Mouse (Mus musculus): ENCODE measurements around the gene Slc4a11. TPM values are rescaled to one million over a fixed set of nuclear protein-coding genes. Genes with fewer than 3 reads are reported as not detected.

Gene Slc4a11
- total and polyA plus RNA-seq, 3 experiments = 0.02 to 0.66 TPM; not detected in 1

- H3K36me3 ChIP-seq (replicated peaks) = peaks cover 96% of the 10 kb centered on the region
- H3K4me3 ChIP-seq (ENCODE audit: low read depth, low read length) = no peak overlapping the region
- no peaks in the 10 kb centered on the region for H3K9me3 ChIP-seq (replicated peaks)
- DNase-seq (ENCODE audit: low spot score) (no peak), ATAC-seq (ENCODE audit: extremely low read depth, insufficient number of reproducible peaks, low FRiP score, poor library complexity, severe bottlenecking) (no peak)
- no peaks in the 10 kb centered on the region for H3K27me3 ChIP-seq (ENCODE audit: insufficient read depth, low read length)
- no peak for TF ChIP-seq GATA2 (IDR thresholded peaks at IDR 0.05; ENCODE audit: borderline replicate concordance, low read depth, low read length)
- no peak for TF ChIP-seq CTCF (IDR thresholded peaks at IDR 0.05; ENCODE audit: low read depth, low read length)
- TF ChIP-seq GATA1 (IDR thresholded peaks at IDR 0.05; ENCODE audit: borderline replicate concordance, low read length) = no peak
- no peak for TF ChIP-seq TAL1 (conservative IDR thresholded peaks at IDR 0.05; ENCODE audit: low read depth, low read length)
- no peak for TF ChIP-seq POLR2AphosphoS5 (IDR thresholded peaks at IDR 0.05; ENCODE audit: insufficient replicate concordance, low read depth, low read length)
- H3K4me1 ChIP-seq (ENCODE audit: insufficient read depth, low read depth, low read length) = no peaks in the 10 kb centered on the region
These were observed 20.1 kb downstream of the Slc4a11 start for GRCm38 (mm10) chr2:130677211-130677610.

DNA sequence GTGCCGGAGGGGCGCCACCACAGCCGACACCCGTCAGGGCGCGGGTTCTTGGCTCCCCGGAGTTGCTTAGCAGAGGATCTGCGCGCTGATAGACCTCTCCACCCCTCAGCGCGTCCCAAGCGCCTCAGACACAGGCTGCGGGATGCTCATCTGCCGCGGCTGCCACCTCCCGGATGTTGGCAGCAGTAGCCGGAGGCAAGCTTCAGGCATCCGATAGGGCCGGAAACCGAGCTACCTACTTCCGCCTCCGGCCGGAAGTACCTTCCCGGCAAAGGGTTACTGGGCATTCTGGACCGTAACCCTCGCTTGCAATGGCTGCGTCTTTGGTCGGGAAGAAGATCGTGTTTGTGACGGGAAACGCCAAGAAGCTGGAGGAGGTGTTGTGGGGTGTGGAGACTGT is 29.8 kb downstream of the Slc4a11 start, which contains the start of gene Itpa:
Itpa (plus strand) TSS at position 52 of the 400 bp plus-strand sequence.
- ATAC-seq (ENCODE audit: extremely low read depth, insufficient number of reproducible peaks, low FRiP score, poor library complexity, severe bottlenecking) = peak; percentile 81
- peak; percentile 90 for DNase-seq (ENCODE audit: low spot score)
- Histone ChIP-seq H3K4me3 (ENCODE audit: low read depth, low read length) (peak within 1 kb of the TSS; percentile 82), H3K27me3 (ENCODE audit: insufficient read depth, low read length) (no peaks in the 10 kb centered on the region), H3K9me3 (replicated peaks) (no peaks in the 10 kb centered on the region), H3K4me1 (ENCODE audit: insufficient read depth, low read depth, low read length) (peaks cover 56% of the 10 kb centered on the region), H3K36me3 (replicated peaks) (peaks cover 42% of the 10 kb centered on the region)
- TF ChIP-seq TAL1 (conservative IDR thresholded peaks at IDR 0.05; ENCODE audit: low read depth, low read length) (no peak), CTCF (IDR thresholded peaks at IDR 0.05; ENCODE audit: low read depth, low read length) (no peak), GATA2 (IDR thresholded peaks at IDR 0.05; ENCODE audit: borderline replicate concordance, low read depth, low read length) (no peak), POLR2AphosphoS5 (IDR thresholded peaks at IDR 0.05; ENCODE audit: insufficient replicate concordance, low read depth, low read length) (no peak), GATA1 (IDR thresholded peaks at IDR 0.05; ENCODE audit: borderline replicate concordance, low read length) (no peak)

GRCm38 (mm10) chr2:130664102-130664701 is 33.1 kb downstream of the Slc4a11 start, which contains the start of gene Ddrgk1:
TSS of gene Ddrgk1 (minus strand) at chr2:130664659.
- Histone ChIP-seq H3K4me1 (ENCODE audit: insufficient read depth, low read depth, low read length) (peaks cover 50% of the 10 kb centered on the region), H3K27me3 (ENCODE audit: insufficient read depth, low read length) (no peaks in the 10 kb centered on the region), H3K4me3 (ENCODE audit: low read depth, low read length) (peak within 1 kb of the TSS; percentile 78), H3K36me3 (replicated peaks) (peaks cover 45% of the 10 kb centered on the region), H3K9me3 (replicated peaks) (no peaks in the 10 kb centered on the region)
- DNase-seq (ENCODE audit: low spot score) = peak; percentile 89
- ATAC-seq (ENCODE audit: extremely low read depth, insufficient number of reproducible peaks, low FRiP score, poor library complexity, severe bottlenecking) = peak; percentile 77
- no peak for TF ChIP-seq POLR2AphosphoS5 (IDR thresholded peaks at IDR 0.05; ENCODE audit: insufficient replicate concordance, low read depth, low read length)
- no peak for TF ChIP-seq CTCF (IDR thresholded peaks at IDR 0.05; ENCODE audit: low read depth, low read length)
- TF ChIP-seq GATA1 (IDR thresholded peaks at IDR 0.05; ENCODE audit: borderline replicate concordance, low read length) = no peak
- TF ChIP-seq GATA2 (IDR thresholded peaks at IDR 0.05; ENCODE audit: borderline replicate concordance, low read depth, low read length) = no peak
- TF ChIP-seq TAL1 (conservative IDR thresholded peaks at IDR 0.05; ENCODE audit: low read depth, low read length) = no peak

GRCm38 (mm10) chr2:130663342-130663741 is 34.0 kb downstream of the Slc4a11 start:
- H3K9me3 ChIP-seq (replicated peaks) = no peaks in the 10 kb centered on the region
- TF ChIP-seq POLR2AphosphoS5 (IDR thresholded peaks at IDR 0.05; ENCODE audit: insufficient replicate concordance, low read depth, low read length) (no peak), GATA2 (IDR thresholded peaks at IDR 0.05; ENCODE audit: borderline replicate concordance, low read depth, low read length) (no peak)
- peaks cover 52% of the 10 kb centered on the region for H3K36me3 ChIP-seq (replicated peaks)
- DNase-seq (ENCODE audit: low spot score) = no peak
- no peak for ATAC-seq (ENCODE audit: extremely low read depth, insufficient number of reproducible peaks, low FRiP score, poor library complexity, severe bottlenecking)
- peaks cover 45% of the 10 kb centered on the region for H3K4me1 ChIP-seq (ENCODE audit: insufficient read depth, low read depth, low read length)
- no peaks in the 10 kb centered on the region for H3K27me3 ChIP-seq (ENCODE audit: insufficient read depth, low read length)
- peak overlapping the region; percentile 78 for H3K4me3 ChIP-seq (ENCODE audit: low read depth, low read length)

DNA sequence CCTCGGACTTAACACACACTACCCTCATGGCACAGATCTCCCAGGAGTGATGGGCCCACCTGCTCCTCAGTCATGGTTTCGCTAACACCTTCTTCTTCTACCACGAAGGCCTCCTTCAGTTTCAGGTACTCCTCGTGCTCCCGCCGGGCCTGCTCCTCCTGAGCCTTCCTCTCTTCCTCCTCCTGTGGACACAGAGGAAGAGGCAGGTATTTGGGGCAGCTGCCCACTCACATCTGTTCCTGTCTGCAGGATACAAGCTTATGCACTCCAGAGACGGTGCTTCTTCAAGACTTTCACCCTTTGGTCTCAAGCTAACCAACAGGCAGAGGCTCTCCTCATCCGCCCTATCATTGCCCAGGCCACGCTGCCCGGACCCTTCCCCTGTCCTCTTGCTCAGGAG is 38.8 kb downstream of the Slc4a11 start:
- Histone ChIP-seq H3K27me3 (ENCODE audit: insufficient read depth, low read length) (no peaks in the 10 kb centered on the region), H3K9me3 (replicated peaks) (no peaks in the 10 kb centered on the region), H3K36me3 (replicated peaks) (peaks cover 98% of the 10 kb centered on the region), H3K4me1 (ENCODE audit: insufficient read depth, low read depth, low read length) (peaks cover 35% of the 10 kb centered on the region), H3K4me3 (ENCODE audit: low read depth, low read length) (no peak overlapping the region)
- no peak for TF ChIP-seq POLR2AphosphoS5 (IDR thresholded peaks at IDR 0.05; ENCODE audit: insufficient replicate concordance, low read depth, low read length)
- TF ChIP-seq CTCF (IDR thresholded peaks at IDR 0.05; ENCODE audit: low read depth, low read length) = no peak
- no peak for TF ChIP-seq GATA2 (IDR thresholded peaks at IDR 0.05; ENCODE audit: borderline replicate concordance, low read depth, low read length)
- no peak for TF ChIP-seq GATA1 (IDR thresholded peaks at IDR 0.05; ENCODE audit: borderline replicate concordance, low read length)
- no peak for TF ChIP-seq TAL1 (conservative IDR thresholded peaks at IDR 0.05; ENCODE audit: low read depth, low read length)
- DNase-seq (ENCODE audit: low spot score) (no peak), ATAC-seq (ENCODE audit: extremely low read depth, insufficient number of reproducible peaks, low FRiP score, poor library complexity, severe bottlenecking) (no peak)

- peaks cover 98% of the 10 kb centered on the region for H3K36me3 ChIP-seq (replicated peaks)
- no peaks in the 10 kb centered on the region for H3K9me3 ChIP-seq (replicated peaks)
- H3K4me3 ChIP-seq (ENCODE audit: low read depth, low read length) = no peak overlapping the region
- TF ChIP-seq CTCF (IDR thresholded peaks at IDR 0.05; ENCODE audit: low read depth, low read length) = no peak
- no peak for TF ChIP-seq TAL1 (conservative IDR thresholded peaks at IDR 0.05; ENCODE audit: low read depth, low read length)
- TF ChIP-seq POLR2AphosphoS5 (IDR thresholded peaks at IDR 0.05; ENCODE audit: insufficient replicate concordance, low read depth, low read length) = no peak
- no peak for TF ChIP-seq GATA1 (IDR thresholded peaks at IDR 0.05; ENCODE audit: borderline replicate concordance, low read length)
- no peak for TF ChIP-seq GATA2 (IDR thresholded peaks at IDR 0.05; ENCODE audit: borderline replicate concordance, low read depth, low read length)
- H3K4me1 ChIP-seq (ENCODE audit: insufficient read depth, low read depth, low read length) = peaks cover 25% of the 10 kb centered on the region
- no peaks in the 10 kb centered on the region for H3K27me3 ChIP-seq (ENCODE audit: insufficient read depth, low read length)
- ATAC-seq (ENCODE audit: extremely low read depth, insufficient number of reproducible peaks, low FRiP score, poor library complexity, severe bottlenecking) (no peak), DNase-seq (ENCODE audit: low spot score) (no peak)
These were observed 39.8 kb downstream of the Slc4a11 start for GRCm38 (mm10) chr2:130657541-130657940.

Measured in G1E (cell line).